Mouse (Mus musculus) kidney, postnatal 25 days (tissue): ENCODE measurements around the gene Kank3.
A peak's percentile ranks its signal among the peaks of the same experiment; 100 is the strongest.

Experiments
- DNase-seq, 2 experiments: peaks; one replicate each; pipeline ENCODE4 v3.0.0; 2021; ENCODE audit warnings: mixed read lengths in 2 of 2

Kank3 gene

DNA sequence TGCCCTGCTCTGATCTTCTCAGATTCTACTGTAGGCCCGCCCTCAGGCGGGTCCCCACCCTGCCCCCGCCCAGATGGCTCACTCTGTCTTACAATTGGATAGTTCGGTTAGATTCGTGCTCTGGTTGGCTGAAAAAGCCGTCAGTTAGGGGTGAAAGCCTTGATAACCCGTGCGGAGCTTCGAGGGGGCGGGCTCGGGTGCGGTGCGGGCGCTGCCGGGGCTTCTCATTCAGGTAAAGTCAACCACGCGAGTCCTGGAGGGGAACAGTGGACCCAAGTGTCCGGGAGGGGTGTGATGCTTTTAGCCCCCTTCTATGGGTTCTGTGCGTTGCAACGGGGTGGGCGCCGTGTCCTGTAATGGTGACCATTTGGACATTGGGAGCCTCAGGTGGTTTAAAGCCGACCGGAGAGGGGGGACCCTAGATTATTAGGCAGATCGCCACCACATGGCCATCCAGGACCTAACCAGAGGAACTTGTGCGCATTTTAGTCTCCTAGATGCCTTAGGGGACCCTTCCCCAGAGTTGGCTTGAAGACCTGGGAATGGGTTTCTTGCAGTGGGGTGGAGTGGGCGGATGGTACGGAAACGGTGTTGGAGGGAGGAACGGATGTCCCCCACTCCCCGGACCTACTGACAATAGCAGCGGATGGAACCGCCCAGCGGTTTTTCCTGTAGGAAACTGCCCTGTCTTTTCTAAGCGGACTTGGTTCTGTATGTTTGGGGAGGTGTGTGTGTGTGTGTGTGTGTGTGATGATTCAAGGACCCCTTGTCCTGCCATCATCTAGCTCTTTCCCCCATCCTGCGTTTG is at the start of gene Kank3:
Gene Kank3 (plus strand): TSS at position 186 of the 808 bp plus-strand sequence.
- DNase-seq = peak; percentile 96 to 97

DNA sequence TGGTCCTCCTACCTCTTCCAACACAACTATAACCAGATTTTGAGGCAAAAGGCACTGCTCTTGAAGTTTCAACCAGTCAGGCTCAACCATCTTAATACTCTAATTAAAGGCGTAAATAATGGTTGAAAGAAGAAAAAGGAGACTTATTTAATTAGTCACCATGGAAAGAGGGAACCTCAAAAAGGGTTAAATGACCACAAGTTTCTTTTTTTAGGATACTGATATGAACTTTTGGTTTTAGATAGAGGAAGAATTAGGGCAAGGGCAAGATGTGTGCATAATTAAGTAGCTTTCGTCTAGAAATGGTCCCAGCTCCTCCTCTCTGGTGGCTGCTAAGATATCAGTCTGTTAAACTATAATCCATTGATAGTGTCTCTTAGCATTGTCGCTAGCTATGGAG is 43.9 kb upstream of the Kank3 start:
- DNase-seq = no peak

DNA sequence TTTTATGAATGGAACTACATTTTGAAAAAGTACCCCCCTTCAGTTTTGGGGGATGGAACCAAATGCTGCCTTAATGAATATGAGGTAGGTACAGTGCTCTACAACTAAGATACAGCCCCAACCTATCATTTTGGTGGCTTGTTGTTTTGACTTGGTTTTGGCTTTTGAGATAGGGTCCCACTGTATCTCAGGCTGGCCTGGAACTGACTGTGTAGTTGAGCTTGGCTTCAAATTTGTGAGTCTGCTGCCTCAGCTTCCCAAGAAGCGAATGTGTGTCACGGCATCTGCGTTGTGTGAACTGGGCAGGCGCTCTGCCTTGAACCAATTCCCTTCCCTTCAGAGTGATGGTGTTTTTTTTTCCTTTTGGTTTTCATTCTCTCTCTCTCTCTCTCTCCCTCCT is 38.7 kb upstream of the Kank3 start:
- DNase-seq = no peak

DNA sequence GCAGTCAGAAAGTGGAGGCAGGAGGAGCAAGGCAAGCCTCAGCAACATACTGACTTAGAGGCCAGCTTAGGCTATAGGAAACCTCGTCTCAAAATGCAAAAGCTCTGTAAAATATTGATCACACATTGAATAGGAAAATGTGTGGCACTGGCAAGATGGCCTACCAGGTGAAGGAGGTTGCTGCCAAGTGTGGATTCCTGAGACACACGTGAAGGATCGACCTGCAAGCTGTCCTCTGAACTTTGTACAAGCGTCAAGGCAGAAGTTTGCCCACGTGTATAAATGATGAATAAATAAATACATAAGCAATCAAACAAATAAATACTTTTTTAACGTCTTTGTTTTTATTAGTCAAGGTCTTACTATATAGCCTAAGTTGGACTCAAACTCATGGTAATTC is 36.9 kb upstream of the Kank3 start:
- DNase-seq = peak; percentile 31 to 60

DNA sequence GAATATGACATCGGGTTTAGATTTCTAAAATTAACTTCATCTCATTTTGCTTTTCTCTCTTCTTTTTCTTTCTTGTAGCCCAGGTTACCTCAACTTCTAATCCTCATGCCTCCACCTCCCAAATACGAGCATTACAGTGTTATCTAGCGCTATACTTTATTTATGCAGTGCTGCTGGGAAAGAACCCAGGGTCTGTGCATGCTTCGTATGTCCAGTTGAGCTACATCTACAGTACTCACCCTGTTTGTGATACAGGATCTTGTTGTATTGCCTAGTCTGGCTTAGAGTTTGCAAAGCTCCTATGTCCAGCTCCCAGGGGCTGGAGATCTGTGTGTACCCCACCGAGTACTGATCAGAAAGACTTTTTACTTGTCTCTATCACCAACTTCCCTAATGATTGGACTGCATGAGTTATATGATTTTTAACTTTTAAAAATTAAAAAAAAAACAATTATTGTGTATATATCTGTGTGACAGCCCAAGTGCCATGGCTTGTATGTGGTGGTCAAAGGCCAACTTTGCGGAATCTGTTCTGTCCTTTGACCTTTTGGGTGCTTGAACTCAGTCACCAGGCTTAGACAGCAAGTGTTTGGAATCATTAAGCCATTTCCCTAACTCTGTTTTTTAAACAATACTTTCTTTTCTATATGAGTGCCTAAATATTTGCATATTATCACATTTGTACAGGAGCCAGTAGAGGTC is 36.3 kb upstream of the Kank3 start:
- DNase-seq = peak; percentile 46 to 63

DNA sequence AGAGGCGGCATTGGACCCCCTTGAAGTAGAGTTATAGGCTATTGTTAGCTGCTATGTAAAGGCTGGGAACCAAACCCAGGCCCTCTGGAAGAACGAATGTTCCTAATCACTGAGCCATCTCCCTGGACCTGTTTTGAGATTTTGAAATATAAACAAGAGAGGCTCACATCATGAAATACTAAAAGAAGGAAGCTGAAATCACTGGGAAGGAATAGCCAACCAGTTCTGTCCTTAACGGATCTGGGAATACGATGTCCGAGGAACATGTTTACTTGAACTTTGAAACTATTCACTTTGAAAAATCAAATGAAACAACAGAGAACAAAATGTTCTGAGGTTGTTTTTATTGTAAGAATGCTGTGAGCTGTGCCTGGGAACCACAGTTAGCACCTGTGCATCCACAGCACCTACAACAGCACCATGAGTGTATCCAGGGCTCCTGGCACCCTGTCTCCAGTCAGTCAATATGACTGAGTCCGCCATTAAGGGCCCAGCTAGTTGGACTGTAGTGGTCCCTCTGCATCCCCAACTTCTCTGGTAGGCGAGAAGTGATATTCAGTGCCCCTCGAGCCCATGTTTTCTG is 35.7 kb upstream of the Kank3 start:
- peak in 1 of 2 experiments; percentile 67 for DNase-seq

DNA sequence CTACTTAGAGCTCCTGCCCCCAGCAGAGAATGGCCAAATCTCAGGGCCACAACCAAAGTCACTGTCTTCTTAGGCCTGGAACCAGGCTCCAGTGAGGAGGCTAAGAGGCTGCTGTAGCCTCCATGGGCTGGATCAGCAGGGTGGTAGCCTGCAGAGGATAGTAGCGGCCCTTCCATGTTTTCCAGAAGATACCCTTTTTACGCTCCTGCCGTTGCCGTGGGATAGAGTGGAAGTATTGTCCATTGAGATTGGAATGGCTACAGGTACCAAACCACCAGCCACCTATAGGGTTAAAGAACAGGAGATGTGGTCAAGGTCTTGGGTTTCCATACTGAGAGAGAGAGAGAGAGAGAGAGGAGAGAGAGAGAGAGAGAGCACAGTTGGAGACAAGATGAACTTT is 35.0 kb upstream of the Kank3 start:
- no peak for DNase-seq

DNA sequence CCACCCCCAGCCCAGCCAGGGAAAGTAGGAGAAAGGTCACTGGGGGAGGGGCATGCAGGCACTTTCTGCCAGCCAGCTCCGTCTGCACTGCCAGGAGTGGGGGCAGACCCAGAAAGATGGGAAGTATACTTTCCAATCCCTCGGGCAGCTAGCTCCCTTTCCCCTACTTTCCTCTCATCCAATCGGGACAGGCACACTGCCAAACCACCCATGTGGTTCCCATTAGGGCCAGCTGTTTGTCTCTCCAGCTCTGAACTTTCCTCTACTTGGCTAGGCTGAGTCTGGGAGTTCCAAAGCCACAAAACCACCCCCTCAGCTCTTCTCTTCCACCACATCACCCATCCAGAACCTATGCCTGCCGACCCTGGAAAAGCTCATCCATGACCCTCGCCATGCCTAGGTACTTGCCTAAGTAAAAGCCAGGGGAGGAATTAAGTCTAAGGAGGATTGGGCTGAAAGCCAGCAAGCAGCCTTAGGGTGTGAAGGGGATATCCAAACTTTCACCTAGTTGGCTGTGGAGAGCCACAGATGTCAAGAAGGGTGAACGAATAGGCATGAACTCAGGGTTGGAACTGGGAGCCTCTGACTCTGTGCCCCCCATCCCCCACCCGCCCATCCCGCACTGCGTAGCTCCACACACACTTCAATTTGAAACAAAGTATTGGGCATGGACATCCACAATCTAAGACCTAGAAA is 30.9 kb upstream of the Kank3 start:
- peak; percentile 98 to 99 for DNase-seq

DNA sequence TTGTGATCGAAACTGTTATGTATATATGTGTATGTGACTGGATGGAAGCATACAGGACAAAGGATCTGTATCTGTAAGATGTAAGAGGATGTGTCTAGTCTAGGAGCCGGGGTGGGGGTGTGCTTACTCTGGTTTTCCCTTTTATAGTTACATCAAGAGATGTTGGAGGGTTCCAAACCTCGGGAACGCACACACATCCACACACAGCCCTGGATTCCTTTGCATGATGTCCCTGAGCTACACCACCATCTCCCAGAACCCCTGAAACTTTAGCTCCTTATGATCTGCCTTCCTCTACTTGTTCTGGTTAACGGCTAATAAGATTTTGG is 30.4 kb upstream of the Kank3 start:
- no peak for DNase-seq

DNA sequence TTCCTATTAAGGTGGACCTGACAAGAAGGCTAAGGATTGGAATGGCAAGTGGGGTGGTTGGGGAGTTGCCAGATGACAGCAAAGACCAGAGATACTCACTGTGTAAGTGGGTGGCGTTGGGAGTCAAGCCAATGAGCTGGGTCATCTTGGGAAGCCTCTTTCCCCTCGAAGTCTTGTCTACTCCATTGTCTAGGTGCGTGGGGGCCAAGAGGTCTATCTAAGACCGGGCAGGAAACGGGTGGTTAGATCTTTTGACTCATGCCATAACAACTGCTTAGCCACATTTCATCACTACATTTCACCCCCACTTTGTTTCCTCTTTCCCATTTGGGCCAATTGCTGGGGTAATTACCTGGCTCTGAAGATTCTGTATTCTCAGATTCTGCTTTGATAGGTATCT is 29.9 kb upstream of the Kank3 start:
- peak; percentile 44 to 61 for DNase-seq

DNA sequence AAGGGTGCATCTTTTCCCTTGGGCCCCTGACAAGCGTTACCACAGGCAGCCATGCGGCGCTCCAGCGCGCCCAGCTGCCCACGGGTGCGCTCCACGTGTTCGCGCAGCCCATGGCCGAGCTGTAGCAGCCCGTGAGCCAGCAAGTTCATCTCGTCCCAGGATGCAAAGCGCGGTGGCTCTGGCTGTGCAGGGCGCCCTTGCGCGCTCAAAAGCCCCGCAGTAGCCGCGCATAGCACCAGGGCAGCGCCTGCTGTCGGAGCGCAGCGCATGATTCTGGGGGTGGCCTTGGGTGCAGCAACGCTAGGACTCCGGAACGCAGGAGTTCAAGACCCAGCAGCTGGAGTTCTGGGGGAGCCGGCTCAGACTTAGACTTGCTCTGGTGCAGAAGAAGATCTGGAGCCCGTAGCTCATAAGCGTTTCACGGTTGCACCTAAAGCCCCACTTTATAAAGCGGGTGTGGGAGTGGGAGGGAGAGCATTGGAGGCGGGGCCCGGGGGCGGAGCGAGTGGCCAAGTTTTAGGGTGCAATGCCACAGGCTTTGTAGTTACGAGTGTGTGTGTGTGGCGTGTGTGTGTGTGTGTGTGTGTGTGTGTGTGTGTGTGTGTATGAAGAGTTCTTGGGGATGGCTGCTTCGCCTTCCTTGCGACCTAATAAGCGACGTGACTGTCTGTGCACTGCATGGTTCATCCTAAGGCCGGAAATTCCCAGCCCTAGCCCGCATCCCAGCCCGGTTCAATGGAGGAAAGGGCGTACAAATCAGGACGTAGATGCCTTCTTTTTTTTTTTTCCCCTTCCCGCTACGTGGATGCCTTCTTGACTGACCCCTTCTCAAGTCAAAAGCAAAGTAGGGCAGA is 29.0 kb upstream of the Kank3 start, which contains the start of gene Angptl4:
Gene Angptl4 (minus strand): TSS at position 707 of the 854 bp plus-strand sequence.
- DNase-seq = peak; percentile 80 to 90

DNA sequence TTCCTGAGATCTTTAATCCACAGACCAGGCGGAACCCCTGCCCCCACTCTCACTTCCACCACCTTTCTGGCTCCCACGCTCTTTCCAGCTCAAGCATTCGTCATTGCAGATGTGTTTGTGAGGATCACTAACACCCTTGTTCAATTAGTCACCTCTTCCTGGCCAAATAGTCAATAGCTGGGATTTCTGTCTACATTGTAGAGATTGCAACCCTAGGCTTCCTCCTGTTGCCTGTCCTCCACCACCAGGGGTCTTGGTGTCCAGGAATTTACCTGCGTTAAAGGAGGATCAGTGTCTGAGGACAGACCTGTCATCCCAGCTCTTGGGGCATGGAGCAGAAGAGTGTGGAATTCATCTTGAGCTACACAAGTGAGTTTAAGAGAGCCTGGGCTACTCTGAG is 28.3 kb upstream of the Kank3 start:
- DNase-seq = no peak

DNA sequence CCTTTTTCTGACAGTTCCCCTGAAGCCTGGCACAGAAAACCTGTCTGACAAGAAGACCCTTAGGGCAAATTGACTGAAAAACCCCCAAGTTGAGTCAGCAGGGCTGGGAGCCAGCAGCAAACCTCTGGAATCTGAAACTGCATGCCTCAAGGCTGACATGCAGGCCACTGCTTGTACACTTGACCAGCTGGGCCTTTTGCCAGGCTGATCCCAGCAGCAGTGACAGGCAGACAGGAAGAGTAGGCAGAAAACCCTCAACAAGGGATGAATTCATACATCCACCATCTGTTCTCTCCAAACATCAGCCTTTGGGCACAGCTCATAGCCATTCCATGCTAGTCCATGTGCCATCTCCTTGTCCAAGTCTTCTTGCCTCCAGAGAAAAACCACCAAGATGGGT is 26.9 kb upstream of the Kank3 start:
- peak; percentile 94 for DNase-seq

DNA sequence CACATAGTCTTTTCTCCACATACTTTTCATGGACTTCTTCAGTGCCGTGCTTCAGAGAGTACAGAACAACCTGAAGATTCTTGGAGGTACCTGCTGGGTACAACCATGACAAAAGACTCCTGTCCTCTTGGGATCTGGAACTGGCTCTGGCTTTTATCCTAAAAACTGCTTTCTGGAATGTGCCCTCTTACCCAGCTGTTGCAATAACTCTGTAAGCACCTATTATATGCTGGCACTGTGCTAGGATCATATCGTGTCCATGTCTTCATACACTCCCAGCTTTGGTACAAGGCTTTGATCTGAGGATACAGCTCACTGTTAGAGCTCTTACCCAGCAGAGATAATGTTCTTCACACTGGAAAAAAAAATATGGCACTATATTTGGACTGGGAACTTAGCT is 25.4 kb upstream of the Kank3 start:
- no peak for DNase-seq

DNA sequence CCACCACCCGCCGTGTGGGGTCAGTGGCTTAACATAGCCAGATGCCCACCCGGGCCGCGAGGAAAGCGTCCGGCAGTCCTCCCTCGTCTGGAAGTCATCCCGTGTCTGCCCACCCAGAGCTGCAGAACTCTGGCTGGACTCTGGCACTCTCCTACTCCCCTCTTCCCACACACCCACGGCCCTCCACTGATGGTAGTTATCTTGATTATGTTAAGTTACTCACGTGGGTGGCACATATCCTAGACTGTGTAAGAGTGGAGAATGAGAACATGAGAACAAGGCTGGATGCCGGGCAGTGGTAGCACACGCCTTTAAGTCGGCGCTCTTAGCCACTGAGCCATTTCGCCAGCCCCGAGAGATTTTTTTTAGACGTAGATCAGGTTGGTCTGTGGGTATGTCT is 23.9 kb upstream of the Kank3 start:
- DNase-seq = no peak

DNA sequence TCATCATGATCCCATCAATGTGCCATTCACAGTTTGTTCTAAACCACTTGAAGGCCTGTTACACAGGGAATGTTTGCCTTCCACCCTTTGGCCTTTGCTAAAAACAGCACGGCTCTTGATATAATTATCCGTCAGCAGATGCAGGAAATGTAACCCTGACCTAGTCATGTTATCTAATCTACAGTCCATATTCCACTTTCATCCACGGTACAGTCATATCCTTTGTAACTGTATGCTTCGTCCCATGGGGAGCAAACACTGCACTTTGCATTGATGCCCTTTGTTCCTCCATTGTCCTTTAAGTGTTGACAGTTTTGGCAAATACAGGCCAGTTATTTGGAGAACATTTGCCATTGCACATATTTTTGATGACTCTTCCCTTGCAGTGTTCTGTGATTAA is 21.6 kb upstream of the Kank3 start:
- no peak for DNase-seq

DNA sequence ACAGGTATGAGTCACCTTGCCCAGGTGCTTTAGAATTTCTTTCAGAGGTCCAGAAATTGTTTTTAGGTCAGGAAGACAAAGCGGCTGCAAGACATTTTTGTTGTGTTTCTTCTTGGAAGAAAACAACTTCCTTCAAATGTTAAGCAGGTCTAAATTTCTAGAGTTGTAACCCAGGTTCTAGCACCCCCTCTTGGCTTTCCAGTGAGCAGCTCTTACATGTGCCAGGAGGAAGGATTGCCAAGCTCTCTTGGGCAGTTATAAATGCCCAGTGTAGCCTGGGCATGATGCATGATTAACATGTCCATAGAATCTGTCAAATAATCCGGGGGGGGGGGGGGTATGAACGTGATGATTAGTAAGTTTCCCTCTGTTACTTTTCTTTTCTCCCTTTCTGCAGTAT is 12.0 kb upstream of the Kank3 start:
- peak; percentile 63 to 67 for DNase-seq

DNA sequence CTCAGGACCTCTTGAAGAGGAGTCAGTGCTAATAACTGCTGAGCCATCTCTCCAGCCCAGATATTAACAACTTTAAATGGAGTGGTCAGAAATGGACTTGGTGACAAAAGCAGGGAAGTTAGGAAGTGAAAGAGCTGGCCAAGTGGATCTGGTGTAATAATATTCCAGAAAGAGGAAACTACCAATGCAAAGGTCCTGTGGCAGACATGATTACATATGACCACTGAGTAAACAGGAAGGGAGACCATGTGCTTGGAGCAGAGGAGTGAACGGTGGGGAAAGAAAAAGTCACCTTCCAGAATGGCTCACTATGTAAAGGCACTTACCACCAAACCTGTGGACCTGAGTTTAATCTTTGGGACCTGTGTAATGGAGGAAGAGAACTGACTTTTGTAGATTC is 11.0 kb upstream of the Kank3 start:
- DNase-seq = no peak

DNA sequence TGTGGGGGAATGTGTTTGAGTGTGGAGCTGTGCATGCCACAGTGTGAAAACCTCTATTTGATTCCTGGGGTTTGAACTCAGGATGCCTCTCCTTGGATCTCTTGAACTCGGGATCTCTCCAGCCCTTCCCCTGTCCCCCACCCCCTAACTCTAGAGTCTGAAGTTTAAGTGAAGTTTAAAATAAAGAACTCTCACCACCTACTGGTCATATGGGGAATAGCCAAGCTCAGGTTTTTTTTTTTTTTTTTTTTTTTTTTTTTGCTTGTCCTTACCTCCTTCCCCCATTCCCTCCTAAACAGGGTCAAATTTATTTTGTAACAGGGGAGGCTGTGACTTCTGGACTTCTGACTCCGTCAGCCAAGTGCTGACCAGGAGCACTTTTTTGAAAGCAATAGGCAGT is 8.1 kb upstream of the Kank3 start:
- DNase-seq = no peak

DNA sequence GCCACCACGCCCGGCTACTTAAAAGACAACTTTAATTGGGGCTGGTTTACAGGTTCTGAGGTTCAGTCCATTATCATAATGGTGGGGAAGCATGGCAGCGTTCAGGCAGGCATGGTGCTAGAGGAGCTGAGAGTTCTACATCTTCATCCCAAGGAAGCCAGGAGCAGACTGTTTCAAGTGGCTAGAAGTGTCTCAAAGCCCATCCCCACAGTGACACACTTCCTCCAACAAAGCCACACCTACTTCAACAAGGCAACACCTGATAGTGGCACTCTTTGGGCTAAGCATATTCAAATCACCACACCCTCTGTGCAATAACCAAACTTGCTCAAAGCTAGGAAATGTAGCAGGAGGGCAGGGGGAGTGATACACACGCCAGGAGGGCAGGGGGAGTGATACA is 6.1 kb upstream of the Kank3 start:
- DNase-seq = no peak

DNA sequence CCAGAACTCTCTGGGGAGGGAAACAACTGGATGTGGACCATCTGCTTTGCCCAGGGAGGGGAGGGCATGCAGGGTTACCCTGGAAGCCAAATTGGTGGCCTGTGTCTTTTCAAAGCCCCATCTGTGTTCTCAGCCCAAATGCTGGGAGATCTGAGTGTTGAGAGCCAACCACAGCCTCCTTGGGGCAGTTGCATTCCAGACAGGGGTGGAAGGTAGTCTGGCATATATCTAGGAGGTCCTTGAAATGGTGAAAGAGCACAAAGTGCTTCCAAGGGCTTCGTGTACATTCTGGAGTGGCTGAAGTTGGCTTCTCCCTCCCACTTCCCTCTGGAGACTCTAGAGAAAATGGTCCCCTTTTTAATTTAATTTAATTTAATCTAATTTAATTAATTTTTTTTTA is 5.6 kb upstream of the Kank3 start:
- no peak for DNase-seq

DNA sequence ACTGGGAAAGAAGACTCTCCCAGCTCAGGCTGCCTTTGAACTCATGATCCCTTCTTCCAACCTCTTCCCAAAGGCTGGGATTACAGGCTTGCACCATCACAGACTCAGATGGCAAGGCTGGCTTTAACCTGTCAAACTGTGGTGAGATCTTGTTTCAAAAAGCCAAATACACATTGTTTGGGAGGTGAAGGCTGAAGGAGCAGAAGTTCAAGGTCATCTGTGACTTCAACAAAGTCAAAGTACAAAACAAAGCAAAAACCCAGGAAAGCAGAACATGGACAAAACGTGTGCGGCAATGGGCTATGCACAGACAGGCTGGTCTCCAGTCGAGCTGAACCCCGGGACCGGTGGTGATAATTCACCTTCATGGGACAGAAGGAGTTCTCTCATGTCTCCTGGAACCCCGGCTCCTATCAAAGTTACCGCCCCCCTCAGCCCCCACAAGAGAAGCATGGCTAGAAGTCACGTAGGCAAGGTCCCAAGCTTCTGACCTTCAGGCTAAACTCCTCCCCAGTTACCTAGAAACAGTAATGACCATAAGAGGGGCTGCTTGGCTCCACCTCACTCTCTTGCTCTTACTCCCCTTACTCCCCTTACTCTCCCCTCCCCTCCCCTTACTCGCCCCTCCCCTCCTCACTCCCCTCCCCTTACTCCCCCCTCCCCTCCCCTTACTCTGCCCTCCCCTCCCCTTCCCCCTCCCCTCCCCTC is 3.0 kb upstream of the Kank3 start:
- no peak for DNase-seq
